20 mouse cellular contexts compared by ENCODE assay signal in the genomic region with DNA sequence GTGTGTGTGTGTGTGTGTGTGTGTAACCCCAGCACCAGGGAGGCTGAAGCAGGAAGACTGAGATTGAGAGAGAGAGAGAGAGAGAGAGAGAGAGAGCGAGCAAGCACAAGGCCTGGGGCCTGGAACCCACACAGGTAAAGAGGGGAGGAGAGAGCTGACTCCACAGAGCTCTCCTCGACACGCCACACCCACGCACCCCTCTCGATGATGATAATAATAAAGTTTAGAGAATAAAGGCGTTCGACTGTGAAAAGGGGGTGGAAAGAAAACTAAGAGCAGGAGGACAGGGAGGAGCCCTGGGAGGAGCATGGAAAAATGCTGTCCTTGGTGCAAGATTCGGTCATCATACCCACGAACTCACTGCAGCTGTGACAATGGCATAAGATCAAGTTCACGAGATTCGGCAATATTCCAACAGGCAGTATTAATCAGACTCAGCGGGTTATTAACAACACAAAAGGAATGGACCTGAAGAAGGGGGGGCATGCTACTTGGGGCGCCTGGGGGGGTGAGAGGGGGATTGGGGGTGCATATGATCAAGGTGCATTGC. TPM values are rescaled to one million over a fixed set of nuclear protein-coding genes. Genes with fewer than 3 reads are reported as not detected.
DNase-seq lines count a peak whose midpoint lies in the region; TF ChIP-seq lines count a peak whose summit lies in the region.
"Had no signal": no experiment of that assay in that cellular context is flagged by ENCODE, and none has a peak within 500 bp of the region (broad histone marks: within the 10 kb centered on the region; RNA-seq: fewer than 3 reads in every experiment).

No protein-coding gene starts in this region.

- no peaks in the 10 kb centered on the region for H3K27me3 ChIP-seq in C2C12 (ENCODE audit: control insufficient read depth, insufficient read depth, insufficient read length)

- H3K79me2 ChIP-seq in C2C12 (ENCODE audit: control insufficient read depth, insufficient read depth), result no peaks in the 10 kb centered on the region

- no peak overlapping the region for H3K4me3 ChIP-seq in left cerebral cortex, adult 2 months
- H3K4me3 ChIP-seq in C2C12 (ENCODE audit: insufficient read depth, poor library complexity, severe bottlenecking), result no peak overlapping the region
- H3K4me3 ChIP-seq: embryonic facial prominence, embryonic 12.5 days; heart, adult 2 months; heart, embryonic 13.5 days; limb, embryonic 15.5 days; lung, embryonic 15.5 days; megakaryocyte, embryonic 14.5 days; midbrain, embryonic 15.5 days had no signal

- H3K27ac ChIP-seq in left cerebral cortex, adult 2 months, result no peak overlapping the region
- H3K27ac ChIP-seq: embryonic facial prominence, embryonic 12.5 days; heart, adult 2 months; heart, embryonic 13.5 days; hindbrain, postnatal 0 days; limb, embryonic 15.5 days; liver, embryonic 14.5 days; lung, embryonic 15.5 days; midbrain, embryonic 15.5 days; stomach, postnatal 0 days had no signal

- H3ac ChIP-seq in C2C12 (ENCODE audit: control insufficient read depth, insufficient read length, low read depth), result no peak overlapping the region

- no peaks in the 10 kb centered on the region for H3K36me3 ChIP-seq in C2C12 (ENCODE audit: control insufficient read depth, insufficient read depth)
- H3K36me3 ChIP-seq: embryonic facial prominence, embryonic 12.5 days; heart, embryonic 13.5 days; limb, embryonic 15.5 days; lung, embryonic 15.5 days; midbrain, embryonic 15.5 days had no signal

- no peaks in the 10 kb centered on the region for H3K79me3 ChIP-seq in C2C12 (ENCODE audit: low read depth)

- peak; percentile 55 for DNase-seq in left cerebral cortex, adult 11 months (ENCODE audit: low spot score)
- no peak for DNase-seq in left cerebral cortex, adult 2 months (ENCODE audit: extremely low spot score in 1 of 2, low spot score in 2 of 2)
- peak; percentile 42 for DNase-seq in adrenal gland, postnatal 10 days
- DNase-seq in lung, postnatal 36 days, result peak; percentile 43
- DNase-seq in retina, postnatal 1 day, result no peak
- no peak for DNase-seq in left cerebral cortex, postnatal 10 days (ENCODE audit: extremely low spot score in 1 of 2, low spot score in 2 of 2)
- DNase-seq: cerebellum, adult 18-20 months; layer of hippocampus, postnatal 36 days had no signal

- intact Hi-C loops in left cerebral cortex, adult 2 months (cut with DNase I), result loop anchor here (5.0 kb wide), 1 partner anchor 112 kb away; no protein-coding TSS in a partner anchor
- intact Hi-C loops in left cerebral cortex, postnatal 10 days (cut with DNase I), result loop anchor here (5.0 kb wide), 1 partner anchor 62 kb away; no protein-coding TSS in a partner anchor

- no peak for TF ChIP-seq CTCF in left cerebral cortex, adult 2 months (IDR thresholded peaks at IDR 0.05)
- TF ChIP-seq CTCF in C2C12 (IDR thresholded peaks at IDR 0.05; ENCODE audit: control insufficient read depth, insufficient read depth, insufficient read length), result no peak

TF ChIP-seq in C2C12, 6 proteins besides CTCF, POLR2A, EP300 and RAD21:
- TF ChIP-seq MAX (IDR thresholded peaks at IDR 0.05), result no peak
- peak; percentile 50 for TF ChIP-seq MYOD1 (IDR thresholded peaks at IDR 0.05; ENCODE audit: control insufficient read depth, insufficient read length, low read depth)
TF ChIP-seq in C2C12: peak in this region for 1.

RNA-seq across cellular contexts. Expression of a gene that starts 4.6 kb away (rescaled TPM):
- total RNA-seq in left cerebral cortex, adult 2 months (2021), result 10 to 100 TPM; 23.6 to 27.5 TPM
- 0.81 TPM for polyA plus RNA-seq in C2C12 (2012; fragmentation: generic; extraction: Trizol)
- total RNA-seq in adrenal gland, postnatal 10 days (2021), result under 1 TPM; 0.18 to 0.61 TPM
- 10 to 100 TPM; 12.9 to 16.9 TPM for total RNA-seq in left cerebral cortex, postnatal 10 days (2021)
- total RNA-seq: heart, adult 2 months; heart, postnatal 14 days had no signal
- polyA plus RNA-seq: heart, adult 2 months had no signal

RNA-seq across cellular contexts. Expression of a gene that starts 49.3 kb away (rescaled TPM):
- total RNA-seq in left cerebral cortex, adult 2 months (2021), result 10 to 100 TPM; 71.2 to 75.8 TPM
- 42.2 TPM for polyA plus RNA-seq in C2C12 (2012; fragmentation: generic; extraction: Trizol)
- total RNA-seq in adrenal gland, postnatal 10 days (2021), result 10 to 100 TPM; 23.7 to 26.2 TPM
- total RNA-seq in left cerebral cortex, postnatal 10 days (2021), result 10 to 100 TPM; 43.7 to 47.8 TPM

Comparison
In these comparisons a context has a peak if more than half of its experiments do, and no peak if none do; other contexts are left out.
1. DNase-seq: peak in left cerebral cortex, adult 11 months (single experiment), adrenal gland, postnatal 10 days (single experiment) and lung, postnatal 36 days (single experiment); none in left cerebral cortex, adult 2 months (0 of 2), retina, postnatal 1 day (single experiment) and left cerebral cortex, postnatal 10 days (0 of 2).
2. RNA of a gene that starts 4.6 kb away (total RNA-seq): 23.6 to 27.5 TPM in left cerebral cortex, adult 2 months and 12.9 to 16.9 TPM in left cerebral cortex, postnatal 10 days; 0.18 to 0.61 TPM in adrenal gland, postnatal 10 days; every median in the first group is over 4 times any median in the second.